Mouse (Mus musculus): ENCODE results near the gene 5330417C22Rik. TPM values are rescaled to one million over a fixed set of nuclear protein-coding genes. Genes with fewer than 3 reads are reported as not detected.

5330417C22Rik gene
- polyA plus RNA-seq, 1 experiment from 2014 or later = 20.8 TPM

GRCm38 (mm10) chr3:108451969-108452368 lies 84.4 kb downstream of the 5330417C22Rik start:
- H3K36me3 ChIP-seq (ENCODE audit: control insufficient read depth, insufficient read depth, low read length) = no peaks in the 10 kb centered on the region
- ATAC-seq = no peak
- H3K9me3 ChIP-seq (replicated peaks; ENCODE audit: control insufficient read depth, low read length, poor library complexity, severe bottlenecking) = no peaks in the 10 kb centered on the region
- H3K4me2 ChIP-seq (ENCODE audit: low read length) = no peak overlapping the region
- H3K4me1 ChIP-seq (ENCODE audit: control insufficient read depth, insufficient read depth, low read length) = no peaks in the 10 kb centered on the region
- 90% methylated on average over 2 of the region's 2 CpGs for WGBS
- H3K27me3 ChIP-seq (ENCODE audit: control insufficient read depth, insufficient read depth, low read depth, low read length) = no peaks in the 10 kb centered on the region
- no peak overlapping the region for H3K4me3 ChIP-seq (ENCODE audit: low read depth, low read length)
- no peak overlapping the region for H3K9ac ChIP-seq (ENCODE audit: low read depth, low read length)
- H3K27ac ChIP-seq (ENCODE audit: low read length) = no peak overlapping the region

GRCm38 (mm10) chr3:108445366-108445705 lies 91.0 kb downstream of the 5330417C22Rik start:
- peak overlapping the region; percentile 71 for H3K4me3 ChIP-seq (ENCODE audit: low read depth, low read length)
- WGBS = 13% methylated on average over 6 of the region's 6 CpGs
- H3K9ac ChIP-seq (ENCODE audit: low read depth, low read length) = peak overlapping the region; percentile 79
- peak overlapping the region; percentile 90 for H3K27ac ChIP-seq (ENCODE audit: low read length)
- H3K4me1 ChIP-seq (ENCODE audit: control insufficient read depth, insufficient read depth, low read length) = peaks cover 35% of the 10 kb centered on the region
- peak overlapping the region; percentile 63 for H3K4me2 ChIP-seq (ENCODE audit: low read length)
- peak; percentile 52; the same call in 1 of the 2 replicates for ATAC-seq
- H3K9me3 ChIP-seq (replicated peaks; ENCODE audit: control insufficient read depth, low read length, poor library complexity, severe bottlenecking) = no peaks in the 10 kb centered on the region
- no peaks in the 10 kb centered on the region for H3K36me3 ChIP-seq (ENCODE audit: control insufficient read depth, insufficient read depth, low read length)
- H3K27me3 ChIP-seq (ENCODE audit: control insufficient read depth, insufficient read depth, low read depth, low read length) = no peaks in the 10 kb centered on the region

GRCm38 (mm10) chr3:108444698-108445365 lies 91.5 kb downstream of the 5330417C22Rik start, which contains the start of gene Sars:
Sars (minus strand) TSS chr3:108445209.
- peak; percentile 97 for ATAC-seq
- no peaks in the 10 kb centered on the region for H3K9me3 ChIP-seq (replicated peaks; ENCODE audit: control insufficient read depth, low read length, poor library complexity, severe bottlenecking)
- H3K27me3 ChIP-seq (ENCODE audit: control insufficient read depth, insufficient read depth, low read depth, low read length) = no peaks in the 10 kb centered on the region
- peak within 1 kb of the TSS; percentile 90 for H3K27ac ChIP-seq (ENCODE audit: low read length)
- under 1% methylated on average over 41 of the region's 41 CpGs for WGBS
- H3K4me3 ChIP-seq (ENCODE audit: low read depth, low read length) = peak within 1 kb of the TSS; percentile 71
- peak within 1 kb of the TSS; percentile 93 for H3K4me2 ChIP-seq (ENCODE audit: low read length)
- no peaks in the 10 kb centered on the region for H3K36me3 ChIP-seq (ENCODE audit: control insufficient read depth, insufficient read depth, low read length)
- H3K4me1 ChIP-seq (ENCODE audit: control insufficient read depth, insufficient read depth, low read length) = peaks cover 35% of the 10 kb centered on the region
- H3K9ac ChIP-seq (ENCODE audit: low read depth, low read length) = peak within 1 kb of the TSS; percentile 79

- ATAC-seq = 0 out of 2 replicates have a peak, but pooled peaks have one; percentile 16
- no peaks in the 10 kb centered on the region for H3K36me3 ChIP-seq (ENCODE audit: control insufficient read depth, insufficient read depth, low read length)
- peak overlapping the region; percentile 93 for H3K4me2 ChIP-seq (ENCODE audit: low read length)
- H3K27me3 ChIP-seq (ENCODE audit: control insufficient read depth, insufficient read depth, low read depth, low read length) = no peaks in the 10 kb centered on the region
- peak overlapping the region; percentile 90 for H3K27ac ChIP-seq (ENCODE audit: low read length)
- WGBS = 18% methylated on average over 8 of the region's 8 CpGs
- H3K9ac ChIP-seq (ENCODE audit: low read depth, low read length) = peak overlapping the region; percentile 79
- peaks cover 35% of the 10 kb centered on the region for H3K4me1 ChIP-seq (ENCODE audit: control insufficient read depth, insufficient read depth, low read length)
- H3K4me3 ChIP-seq (ENCODE audit: low read depth, low read length) = peak overlapping the region; percentile 71
- no peaks in the 10 kb centered on the region for H3K9me3 ChIP-seq (replicated peaks; ENCODE audit: control insufficient read depth, low read length, poor library complexity, severe bottlenecking)
Observed at GRCm38 (mm10) chr3:108444029-108444428, 92.3 kb downstream of the 5330417C22Rik start.

GRCm38 (mm10) chr3:108436380-108436714 lies 100.0 kb downstream of the 5330417C22Rik start:
- ATAC-seq = no peak
- Histone ChIP-seq H3K27me3 (ENCODE audit: control insufficient read depth, insufficient read depth, low read depth, low read length) (no peaks in the 10 kb centered on the region), H3K4me3 (ENCODE audit: low read depth, low read length) (no peak overlapping the region), H3K36me3 (ENCODE audit: control insufficient read depth, insufficient read depth, low read length) (peaks cover 15% of the 10 kb centered on the region), H3K4me2 (ENCODE audit: low read length) (no peak overlapping the region), H3K9me3 (replicated peaks; ENCODE audit: control insufficient read depth, low read length, poor library complexity, severe bottlenecking) (no peaks in the 10 kb centered on the region), H3K4me1 (ENCODE audit: control insufficient read depth, insufficient read depth, low read length) (peaks cover under 1% of the 10 kb centered on the region; the same call in 1 of the 2 replicates), H3K27ac (ENCODE audit: low read length) (no peak overlapping the region), H3K9ac (ENCODE audit: low read depth, low read length) (no peak overlapping the region)
- WGBS = 55% methylated on average over 7 of the region's 7 CpGs

- 74% methylated on average over 17 of the region's 17 CpGs for WGBS
- peaks cover 18% of the 10 kb centered on the region for H3K36me3 ChIP-seq (ENCODE audit: control insufficient read depth, insufficient read depth, low read length)
Observed at GRCm38 (mm10) chr3:108435701-108436379, 100.5 kb downstream of the 5330417C22Rik start.

GRCm38 (mm10) chr3:108433881-108434495 lies 102.3 kb downstream of the 5330417C22Rik start:
- H3K9ac ChIP-seq (ENCODE audit: low read depth, low read length) = no peak overlapping the region
- WGBS = 9% methylated on average over 19 of the region's 19 CpGs
- H3K27me3 ChIP-seq (ENCODE audit: control insufficient read depth, insufficient read depth, low read depth, low read length) = no peaks in the 10 kb centered on the region
- no peaks in the 10 kb centered on the region for H3K4me1 ChIP-seq (ENCODE audit: control insufficient read depth, insufficient read depth, low read length)
- H3K4me3 ChIP-seq (ENCODE audit: low read depth, low read length) = no peak overlapping the region
- no peak overlapping the region for H3K4me2 ChIP-seq (ENCODE audit: low read length)
- no peak; the same call in 1 of the 2 replicates for ATAC-seq
- H3K36me3 ChIP-seq (ENCODE audit: control insufficient read depth, insufficient read depth, low read length) = peaks cover 21% of the 10 kb centered on the region
- H3K9me3 ChIP-seq (replicated peaks; ENCODE audit: control insufficient read depth, low read length, poor library complexity, severe bottlenecking) = no peaks in the 10 kb centered on the region
- H3K27ac ChIP-seq (ENCODE audit: low read length) = peak overlapping the region; percentile 71

More at GRCm38 (mm10) chr3:108435701-108436379, 100.5 kb downstream of the 5330417C22Rik start:
- ATAC-seq = no peak
- Histone ChIP-seq H3K4me1 (ENCODE audit: control insufficient read depth, insufficient read depth, low read length) (no peaks in the 10 kb centered on the region), H3K4me3 (ENCODE audit: low read depth, low read length) (no peak overlapping the region), H3K4me2 (ENCODE audit: low read length) (no peak overlapping the region), H3K27ac (ENCODE audit: low read length) (no peak overlapping the region), H3K27me3 (ENCODE audit: control insufficient read depth, insufficient read depth, low read depth, low read length) (no peaks in the 10 kb centered on the region), H3K9me3 (replicated peaks; ENCODE audit: control insufficient read depth, low read length, poor library complexity, severe bottlenecking) (no peaks in the 10 kb centered on the region), H3K9ac (ENCODE audit: low read depth, low read length) (no peak overlapping the region)

GRCm38 (mm10) chr3:108433188-108433880 lies 103.0 kb downstream of the 5330417C22Rik start:
- H3K4me1 ChIP-seq (ENCODE audit: control insufficient read depth, insufficient read depth, low read length) = no peaks in the 10 kb centered on the region
- no peaks in the 10 kb centered on the region for H3K27me3 ChIP-seq (ENCODE audit: control insufficient read depth, insufficient read depth, low read depth, low read length)
- no peak overlapping the region for H3K4me2 ChIP-seq (ENCODE audit: low read length)
- WGBS = 9% methylated on average over 18 of the region's 18 CpGs
- H3K36me3 ChIP-seq (ENCODE audit: control insufficient read depth, insufficient read depth, low read length) = peaks cover 27% of the 10 kb centered on the region
- no peak overlapping the region for H3K4me3 ChIP-seq (ENCODE audit: low read depth, low read length)
- no peak overlapping the region for H3K9ac ChIP-seq (ENCODE audit: low read depth, low read length)
- peak overlapping the region; percentile 71 for H3K27ac ChIP-seq (ENCODE audit: low read length)
- no peaks in the 10 kb centered on the region for H3K9me3 ChIP-seq (replicated peaks; ENCODE audit: control insufficient read depth, low read length, poor library complexity, severe bottlenecking)
- ATAC-seq = peak; percentile 88

All from midbrain, embryonic 16.5 days (tissue).